Comparison of ENCODE assay signal across 8 mouse cellular contexts in genomic region chr8:92366736-92367267, GRCm38 (mm10). TPM values are rescaled to one million over a fixed set of nuclear protein-coding genes. Genes with fewer than 3 reads are reported as not detected.
A peak's percentile ranks its signal among the peaks of the same experiment; 100 is the strongest.
DNase-seq lines count a peak whose midpoint lies in the region; ATAC-seq and TF ChIP-seq lines count a peak whose summit lies in the region.

No protein-coding gene starts in this region.

- no peak for TF ChIP-seq POLR2A in bone marrow macrophage, adult 2 months (IDR thresholded peaks at IDR 0.05; ENCODE audit: borderline replicate concordance, low read depth, low read length)

- H3K9ac ChIP-seq in intestine, embryonic 16.5 days (ENCODE audit: low read depth, low read length), result no peak overlapping the region
- no peak overlapping the region for H3K9ac ChIP-seq in intestine, embryonic 15.5 days
- no peak overlapping the region for H3K9ac ChIP-seq in heart, embryonic 13.5 days
- no peak overlapping the region for H3K9ac ChIP-seq in limb, embryonic 11.5 days (ENCODE audit: low read length)
- H3K9ac ChIP-seq in midbrain, embryonic 14.5 days (replicated peaks; ENCODE audit: low read length), result peak overlapping the region; percentile 68; the same call in 1 of the 2 replicates

- DNase-seq in limb, embryonic 11.5 days (ENCODE audit: low spot score), result peak; percentile 69
- peak; percentile 68 for DNase-seq in midbrain, embryonic 14.5 days
- DNase-seq in spleen, postnatal 14 days (ENCODE audit: low spot score in 2 of 2), result no peak

- H3K27ac ChIP-seq in intestine, embryonic 16.5 days (ENCODE audit: low read length), result no peak overlapping the region
- no peak overlapping the region for H3K27ac ChIP-seq in intestine, embryonic 15.5 days
- H3K27ac ChIP-seq in bone marrow macrophage, adult 2 months (ENCODE audit: insufficient read depth, low read depth, low read length), result no peak overlapping the region
- no peak overlapping the region for H3K27ac ChIP-seq in heart, embryonic 13.5 days (replicated peaks)
- no peak overlapping the region for H3K27ac ChIP-seq in limb, embryonic 11.5 days (replicated peaks; ENCODE audit: low read depth, low read length)
- H3K27ac ChIP-seq in midbrain, embryonic 14.5 days (replicated peaks; ENCODE audit: low read depth, low read length), result peak overlapping the region; percentile 85; the same call in 1 of the 2 replicates

- no peaks in the 10 kb centered on the region for H3K9me3 ChIP-seq in intestine, embryonic 16.5 days (ENCODE audit: control insufficient read depth, low read length)
- no peaks in the 10 kb centered on the region for H3K9me3 ChIP-seq in intestine, embryonic 15.5 days
- H3K9me3 ChIP-seq in heart, embryonic 13.5 days, result no peaks in the 10 kb centered on the region
- H3K9me3 ChIP-seq in limb, embryonic 11.5 days (ENCODE audit: control insufficient read depth, low read length), result no peaks in the 10 kb centered on the region
- H3K9me3 ChIP-seq in midbrain, embryonic 14.5 days (ENCODE audit: control insufficient read depth, low read length), result no peaks in the 10 kb centered on the region

- peaks cover 72% of the 10 kb centered on the region for H3K27me3 ChIP-seq in intestine, embryonic 16.5 days (replicated peaks; ENCODE audit: control insufficient read depth, insufficient read depth, low read length)
- H3K27me3 ChIP-seq in intestine, embryonic 15.5 days (replicated peaks), result peaks cover 79% of the 10 kb centered on the region
- H3K27me3 ChIP-seq in heart, embryonic 13.5 days (replicated peaks), result peaks cover 85% of the 10 kb centered on the region
- H3K27me3 ChIP-seq in limb, embryonic 11.5 days (ENCODE audit: control insufficient read depth, insufficient read depth, low read length), result peaks cover 68% of the 10 kb centered on the region
- H3K27me3 ChIP-seq in midbrain, embryonic 14.5 days (ENCODE audit: control insufficient read depth, insufficient read depth, low read length), result peaks cover 23% of the 10 kb centered on the region

- no peaks in the 10 kb centered on the region for H3K36me3 ChIP-seq in intestine, embryonic 16.5 days (ENCODE audit: control insufficient read depth, insufficient read depth, low read length)
- no peaks in the 10 kb centered on the region for H3K36me3 ChIP-seq in intestine, embryonic 15.5 days
- H3K36me3 ChIP-seq in heart, embryonic 13.5 days, result no peaks in the 10 kb centered on the region
- H3K36me3 ChIP-seq in limb, embryonic 11.5 days (ENCODE audit: control insufficient read depth, insufficient read depth, low read length), result no peaks in the 10 kb centered on the region
- H3K36me3 ChIP-seq in midbrain, embryonic 14.5 days (ENCODE audit: control insufficient read depth, insufficient read depth, low read length), result 0 out of 2 replicates have a peak, but pooled peaks cover 3% of the 10 kb centered on the region

- TF ChIP-seq CTCF in bone marrow macrophage, adult 2 months (IDR thresholded peaks at IDR 0.05; ENCODE audit: low read depth, low read length), result peak; percentile 23; the same call in 1 of the 2 replicates

- H3K4me1 ChIP-seq in intestine, embryonic 16.5 days (ENCODE audit: control insufficient read depth, insufficient read depth, low read length), result no peaks in the 10 kb centered on the region
- peaks cover 9% of the 10 kb centered on the region; the same call in 1 of the 2 replicates for H3K4me1 ChIP-seq in intestine, embryonic 15.5 days (replicated peaks)
- H3K4me1 ChIP-seq in bone marrow macrophage, adult 2 months (ENCODE audit: control insufficient read depth, insufficient read depth, low read length), result 0 out of 2 replicates have a peak, but pooled peaks cover 2% of the 10 kb centered on the region
- H3K4me1 ChIP-seq in heart, embryonic 13.5 days, result peaks cover 38% of the 10 kb centered on the region
- peaks cover 13% of the 10 kb centered on the region for H3K4me1 ChIP-seq in limb, embryonic 11.5 days (ENCODE audit: control insufficient read depth, insufficient read depth, low read length)
- H3K4me1 ChIP-seq in midbrain, embryonic 14.5 days (ENCODE audit: control insufficient read depth, insufficient read depth, low read length), result peaks cover 48% of the 10 kb centered on the region

- 5% methylated on average over 20 of the region's 20 CpGs for WGBS in intestine, embryonic 16.5 days
- 5% methylated on average over 20 of the region's 20 CpGs for WGBS in intestine, embryonic 15.5 days
- 14% methylated on average over 20 of the region's 20 CpGs for WGBS in heart, embryonic 13.5 days
- WGBS in limb, embryonic 11.5 days, result 6% methylated on average over 20 of the region's 20 CpGs
- 22% methylated on average over 20 of the region's 20 CpGs for WGBS in midbrain, embryonic 14.5 days

- 0 out of 2 replicates have a peak, but pooled peaks have one; percentile 18 for ATAC-seq in intestine, embryonic 16.5 days
- ATAC-seq in intestine, embryonic 15.5 days, result no peak
- ATAC-seq in heart, embryonic 13.5 days (ENCODE audit: extremely low read depth, insufficient number of reproducible peaks, low FRiP score, low TSS enrichment), result no peak
- ATAC-seq in limb, embryonic 11.5 days (ENCODE audit: insufficient number of reproducible peaks, low FRiP score, low TSS enrichment, low read depth), result no peak
- no peak for ATAC-seq in midbrain, embryonic 14.5 days (ENCODE audit: low FRiP score, low TSS enrichment)
- no peak for ATAC-seq in erythroblast, adult 5-6 weeks (replicated peaks; ENCODE audit: low FRiP score, poor library complexity, severe bottlenecking)

- no peak overlapping the region for H3K4me2 ChIP-seq in intestine, embryonic 16.5 days (ENCODE audit: low read depth, low read length)
- no peak overlapping the region for H3K4me2 ChIP-seq in intestine, embryonic 15.5 days (replicated peaks)
- H3K4me2 ChIP-seq in heart, embryonic 13.5 days, result peak overlapping the region; percentile 39
- no peak overlapping the region; the same call in 1 of the 2 replicates for H3K4me2 ChIP-seq in limb, embryonic 11.5 days (ENCODE audit: low read depth, severe bottlenecking)
- H3K4me2 ChIP-seq in midbrain, embryonic 14.5 days (ENCODE audit: low read length), result peak overlapping the region; percentile 70

- no peak overlapping the region for H3K4me3 ChIP-seq in intestine, embryonic 16.5 days (ENCODE audit: low read length)
- H3K4me3 ChIP-seq in intestine, embryonic 15.5 days (replicated peaks), result no peak overlapping the region
- H3K4me3 ChIP-seq in bone marrow macrophage, adult 2 months (ENCODE audit: insufficient read depth, low read length), result no peak overlapping the region
- H3K4me3 ChIP-seq in heart, embryonic 13.5 days, result peak overlapping the region; percentile 16; the same call in 1 of the 2 replicates
- H3K4me3 ChIP-seq in limb, embryonic 11.5 days (ENCODE audit: low read depth, low read length), result no peak overlapping the region
- H3K4me3 ChIP-seq in midbrain, embryonic 14.5 days (replicated peaks; ENCODE audit: low read depth, low read length), result peak overlapping the region; percentile 45; the same call in 1 of the 2 replicates

RNA-seq across cellular contexts. Expression of gene Irx5, which starts 9.4 kb away (rescaled TPM):
- polyA plus RNA-seq in intestine, embryonic 16.5 days (2015; fragmentation: Nextera tagmentation; extraction: Ambion mirVana), result not detected in 2 replicates
- polyA plus RNA-seq in intestine, embryonic 15.5 days (2015; fragmentation: Nextera tagmentation; extraction: Ambion mirVana), result 0.11 and 0.13 TPM in 2 replicates
- not detected in 2 replicates for polyA plus RNA-seq in bone marrow macrophage, adult 2 months (2012; ENCODE audit: insufficient read depth, insufficient read length, missing spikeins)
- polyA plus RNA-seq in heart, embryonic 13.5 days (2015; fragmentation: Nextera tagmentation; extraction: Ambion mirVana), result 7.7 and 8.5 TPM in 2 replicates
- polyA plus RNA-seq in limb, embryonic 11.5 days (2014; fragmentation: Nextera tagmentation; extraction: Ambion mirVana), result 11.2 and 15.4 TPM in 2 replicates
- 30.7 and 32.2 TPM in 2 replicates for polyA plus RNA-seq in midbrain, embryonic 14.5 days (2014; fragmentation: Nextera tagmentation; extraction: Ambion mirVana)
- total RNA-seq in erythroblast, adult 5-6 weeks (2015; ENCODE audit: low replicate concordance), result not detected in 2 replicates
- not detected in 2 replicates for total RNA-seq in erythroblast, adult 5-6 weeks (2017; ENCODE audit: low replicate concordance)

Comparison
In these comparisons a context has a peak if more than half of its experiments do, and no peak if none do; other contexts are left out.
1. H3K4me2 ChIP-seq: peak in heart, embryonic 13.5 days (single experiment) and midbrain, embryonic 14.5 days (single experiment); none in intestine, embryonic 16.5 days (single experiment), intestine, embryonic 15.5 days (single experiment) and limb, embryonic 11.5 days (single experiment).
2. H3K4me3 ChIP-seq: peak in heart, embryonic 13.5 days (single experiment) and midbrain, embryonic 14.5 days (single experiment); none in intestine, embryonic 16.5 days (single experiment), intestine, embryonic 15.5 days (single experiment), bone marrow macrophage, adult 2 months (single experiment) and limb, embryonic 11.5 days (single experiment).
3. DNase-seq: peak in limb, embryonic 11.5 days (single experiment) and midbrain, embryonic 14.5 days (single experiment); none in spleen, postnatal 14 days (0 of 2).